Mouse (Mus musculus): ENCODE measurements around the gene Lyplal1. TPM values are rescaled to one million over a fixed set of nuclear protein-coding genes. Genes with fewer than 3 reads are reported as not detected.

Lyplal1 gene
- polyA plus RNA-seq (2016; fragmentation: Nextera tagmentation; extraction: Ambion mirVana): 17.8 and 18.9 TPM in 2 replicates

GRCm38 (mm10) chr1:186116701-186117488 is at the start of gene Lyplal1:
Gene Lyplal1, minus strand, starts transcription at chr1:186117310.
- Histone ChIP-seq H3K4me1 (peaks cover 4% of the 10 kb centered on the region; the same call in 1 of the 2 replicates), H3K4me2 (replicated peaks) (peak within 1 kb of the TSS; percentile 61), H3K36me3 (no peaks in the 10 kb centered on the region), H3K27ac (no peak within 1 kb of the TSS), H3K27me3 (no peaks in the 10 kb centered on the region), H3K9ac (peak within 1 kb of the TSS; percentile 70), H3K9me3 (no peaks in the 10 kb centered on the region), H3K4me3 (peak within 1 kb of the TSS; percentile 45)
- peak; percentile 79 for ATAC-seq (ENCODE audit: insufficient number of reproducible peaks, insufficient read depth, low FRiP score, low TSS enrichment)
- 4% methylated on average over 44 of the region's 44 CpGs for WGBS

GRCm38 (mm10) chr1:186163616-186164015 is 46.5 kb upstream of the Lyplal1 start:
- no peak overlapping the region for H3K4me3 ChIP-seq
- no peaks in the 10 kb centered on the region for H3K27me3 ChIP-seq
- peaks cover 6% of the 10 kb centered on the region; the same call in 1 of the 2 replicates for H3K4me1 ChIP-seq
- H3K36me3 ChIP-seq: no peaks in the 10 kb centered on the region
- ATAC-seq (ENCODE audit: insufficient number of reproducible peaks, insufficient read depth, low FRiP score, low TSS enrichment): no peak
- no peak overlapping the region for H3K4me2 ChIP-seq (replicated peaks)
- no peak overlapping the region for H3K9ac ChIP-seq
- H3K27ac ChIP-seq: no peak overlapping the region
- 23% methylated on average over 2 of the region's 2 CpGs for WGBS
- H3K9me3 ChIP-seq: no peaks in the 10 kb centered on the region

- no peak for ATAC-seq (ENCODE audit: insufficient number of reproducible peaks, insufficient read depth, low FRiP score, low TSS enrichment)
- Histone ChIP-seq H3K9me3 (no peaks in the 10 kb centered on the region), H3K4me2 (replicated peaks) (no peak overlapping the region), H3K4me1 (peaks cover 6% of the 10 kb centered on the region; the same call in 1 of the 2 replicates), H3K27ac (no peak overlapping the region), H3K4me3 (no peak overlapping the region), H3K9ac (no peak overlapping the region), H3K36me3 (no peaks in the 10 kb centered on the region), H3K27me3 (no peaks in the 10 kb centered on the region)
- WGBS: 45% methylated on average over 12 of the region's 12 CpGs
Measured at GRCm38 (mm10) chr1:186163206-186163605, 46.1 kb upstream of the Lyplal1 start.

GRCm38 (mm10) chr1:186150376-186150775 is 33.3 kb upstream of the Lyplal1 start:
- no peak overlapping the region for H3K9ac ChIP-seq
- no peaks in the 10 kb centered on the region for H3K36me3 ChIP-seq
- H3K4me1 ChIP-seq: 0 out of 2 replicates have a peak, but pooled peaks cover 4% of the 10 kb centered on the region
- no peaks in the 10 kb centered on the region for H3K9me3 ChIP-seq
- ATAC-seq (ENCODE audit: insufficient number of reproducible peaks, insufficient read depth, low FRiP score, low TSS enrichment): no peak
- no peak overlapping the region for H3K4me3 ChIP-seq
- no peak overlapping the region for H3K4me2 ChIP-seq (replicated peaks)
- 87% methylated on average over 5 of the region's 5 CpGs for WGBS
- H3K27ac ChIP-seq: no peak overlapping the region
- H3K27me3 ChIP-seq: no peaks in the 10 kb centered on the region

GRCm38 (mm10) chr1:186145444-186145843 is 28.3 kb upstream of the Lyplal1 start:
- Histone ChIP-seq H3K27me3 (no peaks in the 10 kb centered on the region), H3K4me3 (no peak overlapping the region), H3K9me3 (no peaks in the 10 kb centered on the region), H3K4me1 (0 out of 2 replicates have a peak, but pooled peaks cover 8% of the 10 kb centered on the region), H3K4me2 (replicated peaks) (0 out of 2 replicates have a peak overlapping the region, but pooled peaks have one; percentile 12), H3K9ac (no peak overlapping the region), H3K27ac (peak overlapping the region; percentile 3; the same call in 1 of the 2 replicates), H3K36me3 (no peaks in the 10 kb centered on the region)
- 30% methylated on average over 6 of the region's 6 CpGs for WGBS
- peak; percentile 67; the same call in 1 of the 2 replicates for ATAC-seq (ENCODE audit: insufficient number of reproducible peaks, insufficient read depth, low FRiP score, low TSS enrichment)

- Histone ChIP-seq H3K27ac (no peak overlapping the region), H3K4me1 (0 out of 2 replicates have a peak, but pooled peaks cover 9% of the 10 kb centered on the region), H3K4me2 (replicated peaks) (no peak overlapping the region), H3K36me3 (no peaks in the 10 kb centered on the region), H3K27me3 (no peaks in the 10 kb centered on the region), H3K9me3 (no peaks in the 10 kb centered on the region), H3K9ac (no peak overlapping the region), H3K4me3 (no peak overlapping the region)
- no peak for ATAC-seq (ENCODE audit: insufficient number of reproducible peaks, insufficient read depth, low FRiP score, low TSS enrichment)
- WGBS: 75% methylated on average over 2 of the region's 2 CpGs
Measured at GRCm38 (mm10) chr1:186140191-186140590, 23.1 kb upstream of the Lyplal1 start.

GRCm38 (mm10) chr1:186137873-186138272 is 20.8 kb upstream of the Lyplal1 start:
- H3K9ac ChIP-seq: no peak overlapping the region
- H3K4me1 ChIP-seq: 0 out of 2 replicates have a peak, but pooled peaks cover 7% of the 10 kb centered on the region
- H3K4me2 ChIP-seq (replicated peaks): no peak overlapping the region
- no peak for ATAC-seq (ENCODE audit: insufficient number of reproducible peaks, insufficient read depth, low FRiP score, low TSS enrichment)
- no peaks in the 10 kb centered on the region for H3K9me3 ChIP-seq
- H3K27me3 ChIP-seq: no peaks in the 10 kb centered on the region
- 65% methylated on average over 12 of the region's 12 CpGs for WGBS
- no peak overlapping the region for H3K27ac ChIP-seq
- H3K4me3 ChIP-seq: no peak overlapping the region
- H3K36me3 ChIP-seq: no peaks in the 10 kb centered on the region

GRCm38 (mm10) chr1:186136636-186137380 is 19.7 kb upstream of the Lyplal1 start:
- no peak overlapping the region for H3K4me2 ChIP-seq (replicated peaks)
- H3K9me3 ChIP-seq: no peaks in the 10 kb centered on the region
- 65% methylated on average over 6 of the region's 6 CpGs for WGBS
- 0 out of 2 replicates have a peak, but pooled peaks cover 7% of the 10 kb centered on the region for H3K4me1 ChIP-seq
- no peak for ATAC-seq (ENCODE audit: insufficient number of reproducible peaks, insufficient read depth, low FRiP score, low TSS enrichment)
- no peak overlapping the region for H3K9ac ChIP-seq
- H3K4me3 ChIP-seq: no peak overlapping the region
- no peaks in the 10 kb centered on the region for H3K36me3 ChIP-seq
- no peak overlapping the region for H3K27ac ChIP-seq
- H3K27me3 ChIP-seq: no peaks in the 10 kb centered on the region

- no peak for ATAC-seq (ENCODE audit: insufficient number of reproducible peaks, insufficient read depth, low FRiP score, low TSS enrichment)
- no peak overlapping the region for H3K4me2 ChIP-seq (replicated peaks)
- H3K4me1 ChIP-seq: peaks cover 4% of the 10 kb centered on the region; the same call in 1 of the 2 replicates
- no peak overlapping the region for H3K4me3 ChIP-seq
- no peak overlapping the region for H3K9ac ChIP-seq
- no peaks in the 10 kb centered on the region for H3K9me3 ChIP-seq
- no peak overlapping the region for H3K27ac ChIP-seq
- H3K36me3 ChIP-seq: no peaks in the 10 kb centered on the region
- H3K27me3 ChIP-seq: no peaks in the 10 kb centered on the region
- 93% methylated on average over 3 of the region's 3 CpGs for WGBS
Measured at GRCm38 (mm10) chr1:186131465-186131864, 14.4 kb upstream of the Lyplal1 start.

- H3K9me3 ChIP-seq: no peaks in the 10 kb centered on the region
- no peak for ATAC-seq (ENCODE audit: insufficient number of reproducible peaks, insufficient read depth, low FRiP score, low TSS enrichment)
- H3K27me3 ChIP-seq: no peaks in the 10 kb centered on the region
- H3K4me3 ChIP-seq: no peak overlapping the region
- H3K36me3 ChIP-seq: no peaks in the 10 kb centered on the region
- H3K4me2 ChIP-seq (replicated peaks): no peak overlapping the region
- 94% methylated on average over 8 of the region's 8 CpGs for WGBS
- no peak overlapping the region for H3K27ac ChIP-seq
- peaks cover 12% of the 10 kb centered on the region for H3K4me1 ChIP-seq
- no peak overlapping the region for H3K9ac ChIP-seq
Measured at GRCm38 (mm10) chr1:186128940-186129339, 11.8 kb upstream of the Lyplal1 start.

- Histone ChIP-seq H3K9ac (no peak overlapping the region), H3K4me1 (peaks cover 12% of the 10 kb centered on the region), H3K36me3 (no peaks in the 10 kb centered on the region), H3K4me2 (replicated peaks) (no peak overlapping the region), H3K27ac (no peak overlapping the region), H3K27me3 (no peaks in the 10 kb centered on the region), H3K4me3 (no peak overlapping the region), H3K9me3 (no peaks in the 10 kb centered on the region)
- no peak for ATAC-seq (ENCODE audit: insufficient number of reproducible peaks, insufficient read depth, low FRiP score, low TSS enrichment)
- 39% methylated on average over 6 of the region's 6 CpGs for WGBS
Measured at GRCm38 (mm10) chr1:186126313-186126862, 9.3 kb upstream of the Lyplal1 start.
